ENCODE assay signal across 8 mouse cellular contexts in genomic region chr4:4792992-4793834, GRCm38 (mm10). TPM values are rescaled to one million over a fixed set of nuclear protein-coding genes. Genes with fewer than 3 reads are reported as not detected.
DNase-seq lines count a peak whose midpoint lies in the region; ATAC-seq lines count a peak whose summit lies in the region.

Gene Impad1 (minus strand): TSS chr4:4793355.

- no peaks in the 10 kb centered on the region for H3K9me3 ChIP-seq in heart, embryonic 13.5 days
- H3K9me3 ChIP-seq in liver, embryonic 13.5 days (replicated peaks), result no peaks in the 10 kb centered on the region
- 0 out of 2 replicates have a peak, but pooled peaks cover 6% of the 10 kb centered on the region for H3K9me3 ChIP-seq in stomach, embryonic 16.5 days (replicated peaks; ENCODE audit: control insufficient read depth, low read length)

- peak within 1 kb of the TSS; percentile 56 for H3K27ac ChIP-seq in brown adipose tissue, adult 24 weeks (replicated peaks; ENCODE audit: low read depth, low read length)
- H3K27ac ChIP-seq in heart, embryonic 13.5 days (replicated peaks), result peak within 1 kb of the TSS; percentile 85
- peak within 1 kb of the TSS; percentile 93 for H3K27ac ChIP-seq in liver, embryonic 13.5 days
- peak within 1 kb of the TSS; percentile 92 for H3K27ac ChIP-seq in stomach, embryonic 16.5 days (ENCODE audit: low read length)

- H3K4me1 ChIP-seq in brown adipose tissue, adult 24 weeks (ENCODE audit: control insufficient read depth, insufficient read depth, insufficient read length, low read length), result peaks cover 7% of the 10 kb centered on the region; the same call in 1 of the 2 replicates
- H3K4me1 ChIP-seq in heart, embryonic 13.5 days, result peaks cover 18% of the 10 kb centered on the region
- peaks cover 44% of the 10 kb centered on the region for H3K4me1 ChIP-seq in liver, embryonic 13.5 days (replicated peaks)
- peaks cover 6% of the 10 kb centered on the region; the same call in 1 of the 2 replicates for H3K4me1 ChIP-seq in stomach, embryonic 16.5 days (ENCODE audit: control insufficient read depth, insufficient read depth, low read length)

- ATAC-seq in heart, embryonic 13.5 days (ENCODE audit: extremely low read depth, insufficient number of reproducible peaks, low FRiP score, low TSS enrichment), result peak; percentile 92
- peak; percentile 89 for ATAC-seq in liver, embryonic 13.5 days (ENCODE audit: low read depth)
- ATAC-seq in stomach, embryonic 16.5 days (ENCODE audit: insufficient read depth, low FRiP score), result peak; percentile 95

- H3K36me3 ChIP-seq in heart, embryonic 13.5 days, result peaks cover 4% of the 10 kb centered on the region
- no peaks in the 10 kb centered on the region for H3K36me3 ChIP-seq in liver, embryonic 13.5 days
- no peaks in the 10 kb centered on the region for H3K36me3 ChIP-seq in stomach, embryonic 16.5 days (ENCODE audit: control insufficient read depth, insufficient read depth, low read length)

- DNase-seq in CD4-positive, CD25-positive, alpha-beta regulatory T cell, adult 2 months (ENCODE audit: low read depth, low spot score), result peak; percentile 89
- peak; percentile 23 for DNase-seq in fat pad, adult 2 months (ENCODE audit: extremely low read depth, low read depth, low spot score)
- peak; percentile 91 for DNase-seq in kidney, postnatal 14 days
- DNase-seq in liver, embryonic 13.5 days, result peak; percentile 87
- peak; percentile 88 for DNase-seq in neural tube, embryonic 10.5 days (ENCODE audit: extremely low spot score, low spot score)

- peak within 1 kb of the TSS; percentile 99 for H3K4me3 ChIP-seq in brown adipose tissue, adult 24 weeks (ENCODE audit: insufficient read depth, low read depth, low read length)
- H3K4me3 ChIP-seq in heart, embryonic 13.5 days, result peak within 1 kb of the TSS; percentile 86
- peak within 1 kb of the TSS; percentile 99 for H3K4me3 ChIP-seq in liver, embryonic 13.5 days (replicated peaks)
- peak within 1 kb of the TSS; percentile 96 for H3K4me3 ChIP-seq in stomach, embryonic 16.5 days (replicated peaks; ENCODE audit: low read length)

- under 1% methylated on average over 48 of the region's 48 CpGs for WGBS in heart, embryonic 13.5 days
- 1% methylated on average over 48 of the region's 48 CpGs for WGBS in liver, embryonic 13.5 days (ENCODE audit: insufficient replicate concordance)
- WGBS in stomach, embryonic 16.5 days, result under 1% methylated on average over 48 of the region's 48 CpGs

- H3K27me3 ChIP-seq in heart, embryonic 13.5 days (replicated peaks), result no peaks in the 10 kb centered on the region
- H3K27me3 ChIP-seq in liver, embryonic 13.5 days, result no peaks in the 10 kb centered on the region
- no peaks in the 10 kb centered on the region for H3K27me3 ChIP-seq in stomach, embryonic 16.5 days (ENCODE audit: control insufficient read depth, insufficient read depth, low read length)

- H3K4me2 ChIP-seq in heart, embryonic 13.5 days, result peak within 1 kb of the TSS; percentile 82
- peak within 1 kb of the TSS; percentile 83 for H3K4me2 ChIP-seq in liver, embryonic 13.5 days
- peak within 1 kb of the TSS; percentile 79 for H3K4me2 ChIP-seq in stomach, embryonic 16.5 days (ENCODE audit: low read depth, low read length)

- peak within 1 kb of the TSS; percentile 95 for H3K9ac ChIP-seq in heart, embryonic 13.5 days
- peak within 1 kb of the TSS; percentile 97 for H3K9ac ChIP-seq in liver, embryonic 13.5 days
- peak within 1 kb of the TSS; percentile 96 for H3K9ac ChIP-seq in stomach, embryonic 16.5 days (ENCODE audit: low read length)

RNA-seq across cellular contexts. Expression of gene Impad1, which starts in this region (rescaled TPM):
- polyA plus RNA-seq in brown adipose tissue, adult 24 weeks (2012; ENCODE audit: insufficient read depth, insufficient read length, missing spikeins), result 25.4 and 29.7 TPM in 2 replicates
- 25.1 and 25.6 TPM in 2 replicates for polyA plus RNA-seq in heart, embryonic 13.5 days (2015; fragmentation: Nextera tagmentation; extraction: Ambion mirVana)
- 7.7 and 9.7 TPM in 2 replicates for polyA plus RNA-seq in liver, embryonic 13.5 days (2015; fragmentation: Nextera tagmentation; extraction: Ambion mirVana)
- polyA plus RNA-seq in stomach, embryonic 16.5 days (2015; fragmentation: Nextera tagmentation; extraction: Ambion mirVana), result 28.8 and 34.6 TPM in 2 replicates

Comparison
In these comparisons a context has a peak if more than half of its experiments do, and no peak if none do; other contexts are left out.
1. Peak in every context shown above with its lines: DNase-seq, ATAC-seq, H3K4me3 ChIP-seq and H3K27ac ChIP-seq.
2. DNase-seq: peak in every context shown above with its lines; median percentile 91 in kidney, postnatal 14 days; 89 in CD4-positive, CD25-positive, alpha-beta regulatory T cell, adult 2 months; 88 in neural tube, embryonic 10.5 days; 87 in liver, embryonic 13.5 days; 23 in fat pad, adult 2 months.